In the genomic region with DNA sequence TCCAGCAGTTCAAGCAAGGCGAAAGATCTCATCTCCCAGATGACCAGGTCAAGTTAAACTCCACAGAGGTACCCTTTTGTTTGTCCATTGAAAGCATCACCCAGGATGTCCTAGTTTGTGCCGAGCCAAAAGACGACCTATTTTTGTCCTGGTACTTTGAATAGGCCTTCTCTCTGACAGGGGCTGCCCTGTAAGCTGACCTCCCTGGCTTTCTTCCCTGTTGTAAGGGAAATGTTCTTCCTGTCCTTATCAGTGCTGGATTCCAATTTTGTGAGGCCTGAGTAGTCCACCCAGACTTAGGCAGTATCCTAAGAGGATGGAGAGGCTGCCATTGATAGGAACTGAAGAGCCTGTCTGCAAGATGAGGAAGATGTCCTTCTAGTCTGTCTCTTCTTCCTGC, we compare ENCODE assay signal across 20 mouse cellular contexts.
DNase-seq lines count a peak whose midpoint lies in the region; ATAC-seq lines count a peak whose summit lies in the region.
"Had no signal": no experiment of that assay in that cellular context is flagged by ENCODE, and none has a peak within 500 bp of the region (broad histone marks: within the 10 kb centered on the region; RNA-seq: fewer than 3 reads in every experiment).

No protein-coding gene starts in this region.

- H3K36me3 ChIP-seq in kidney, embryonic 14.5 days (ENCODE audit: control insufficient read depth, insufficient read depth, low read length): no peaks in the 10 kb centered on the region
- H3K36me3 ChIP-seq: hindbrain, embryonic 12.5 days; intestine, embryonic 15.5 days; midbrain, embryonic 12.5 days; stomach, embryonic 15.5 days had no signal

- WGBS in kidney, embryonic 14.5 days: 61% methylated on average over 3 of the region's 3 CpGs

- no peak overlapping the region for H3K4me2 ChIP-seq in kidney, embryonic 14.5 days (replicated peaks; ENCODE audit: low read depth, low read length)
- H3K4me2 ChIP-seq: hindbrain, embryonic 12.5 days; intestine, embryonic 15.5 days; liver, embryonic 11.5 days; lung, embryonic 14.5 days; midbrain, embryonic 12.5 days; stomach, embryonic 15.5 days had no signal

- no peak overlapping the region for H3K9ac ChIP-seq in kidney, embryonic 14.5 days (ENCODE audit: low read depth, low read length)
- H3K9ac ChIP-seq: hindbrain, embryonic 12.5 days; intestine, embryonic 15.5 days; lung, embryonic 14.5 days; midbrain, embryonic 12.5 days; stomach, embryonic 15.5 days had no signal

- H3K27ac ChIP-seq in kidney, embryonic 14.5 days (ENCODE audit: low read depth, low read length): no peak overlapping the region
- H3K27ac ChIP-seq: hindbrain, embryonic 12.5 days; intestine, embryonic 15.5 days; macrophage; midbrain, embryonic 12.5 days; stomach, embryonic 15.5 days had no signal

- intact Hi-C loops in gastrocnemius, postnatal 36 days (cut with DNase I): no loop called here

- H3K27me3 ChIP-seq in kidney, embryonic 14.5 days (ENCODE audit: control insufficient read depth, insufficient read depth, low read length): no peaks in the 10 kb centered on the region
- H3K27me3 ChIP-seq: hindbrain, embryonic 12.5 days; intestine, embryonic 15.5 days; midbrain, embryonic 12.5 days; stomach, embryonic 15.5 days had no signal

- no peak for ATAC-seq in kidney, embryonic 14.5 days (ENCODE audit: low FRiP score, low TSS enrichment)
- ATAC-seq: forebrain, embryonic 14.5 days; intestine, embryonic 15.5 days had no signal

- peak; percentile 47 for DNase-seq in gastrocnemius, adult 18-20 months (ENCODE audit: low spot score)
- DNase-seq in gastrocnemius, postnatal 36 days: no peak
- peak; percentile 22 to 27 for DNase-seq in kidney, postnatal 4 days
- peak; percentile 35 for DNase-seq in testis, postnatal 10 days (ENCODE audit: low spot score)
- DNase-seq in testis, postnatal 14 days (ENCODE audit: low spot score): no peak
- peak; percentile 27 for DNase-seq in skeletal muscle tissue, adult 2 months (ENCODE audit: low read depth, low spot score)
- no peak for DNase-seq in spleen, postnatal 4 days (ENCODE audit: low spot score in 2 of 2)
- DNase-seq: cerebellum, postnatal 10 days; left cerebral cortex, postnatal 4 days; lung, embryonic 14.5 days; spleen, adult 18-20 months; thymus, postnatal 14 days had no signal

- H3K4me1 ChIP-seq in kidney, embryonic 14.5 days (ENCODE audit: control insufficient read depth, insufficient read depth, low read length): no peaks in the 10 kb centered on the region; the same call in 1 of the 2 replicates
- H3K4me1 ChIP-seq: intestine, embryonic 15.5 days; midbrain, embryonic 12.5 days; stomach, embryonic 15.5 days had no signal

- no peak overlapping the region for H3K4me3 ChIP-seq in kidney, embryonic 14.5 days (ENCODE audit: low read length)
- H3K4me3 ChIP-seq: hindbrain, embryonic 12.5 days; intestine, embryonic 15.5 days; midbrain, embryonic 12.5 days; stomach, embryonic 15.5 days had no signal

- no peaks in the 10 kb centered on the region for H3K9me3 ChIP-seq in kidney, embryonic 14.5 days (ENCODE audit: control insufficient read depth, low read length)
- H3K9me3 ChIP-seq: hindbrain, embryonic 12.5 days; intestine, embryonic 15.5 days; midbrain, embryonic 12.5 days; stomach, embryonic 15.5 days had no signal

Comparison
In these comparisons a context has a peak if more than half of its experiments do, and no peak if none do; other contexts are left out.
1. DNase-seq: peak in gastrocnemius, adult 18-20 months (single experiment), kidney, postnatal 4 days (2 of 2), testis, postnatal 10 days (single experiment) and skeletal muscle tissue, adult 2 months (single experiment); none in gastrocnemius, postnatal 36 days (0 of 2), testis, postnatal 14 days (single experiment) and spleen, postnatal 4 days (0 of 2).